Mouse (Mus musculus) heart, postnatal 0 days (tissue): ENCODE measurements around the gene 1700069L16Rik.

Experiments
- CTCF ChIP-seq: IDR thresholded peaks from 2 replicates; pipeline ENCODE4 v1.5.1; 2016; ENCODE audit warnings: antibody characterized with exemption, control low read depth, low read depth
- EP300 ChIP-seq: IDR thresholded peaks from 2 replicates; pipeline ENCODE4 v1.6.1; 2016; ENCODE audit warnings: antibody characterized with exemption, low read depth

DNA sequence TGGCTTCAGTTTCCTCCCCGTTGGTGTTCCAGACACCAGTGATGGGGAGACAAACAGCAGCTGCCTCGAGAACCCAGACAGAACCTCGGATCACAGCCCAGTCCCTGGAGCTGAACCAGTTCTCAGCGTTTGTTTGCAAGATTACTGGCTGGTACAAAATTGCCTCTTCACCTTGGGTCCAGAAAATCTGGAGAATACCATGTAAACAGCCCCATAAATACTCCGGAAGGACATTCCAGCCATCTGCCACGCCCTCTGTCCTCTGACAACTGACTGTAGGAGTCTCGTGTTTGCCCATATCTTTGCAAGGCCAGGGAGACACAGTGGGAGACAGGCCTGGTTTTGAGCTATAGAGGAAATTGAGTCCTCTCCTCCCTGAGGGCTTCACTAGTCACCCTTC, 49.7 kb downstream of the 1700069L16Rik start:
- no peak for TF ChIP-seq EP300
- no peak for TF ChIP-seq CTCF
